Mouse (Mus musculus): ENCODE results near the gene Mtfr2.
A peak's percentile ranks its signal among the peaks of the same experiment; 100 is the strongest.

Gene Mtfr2

DNA sequence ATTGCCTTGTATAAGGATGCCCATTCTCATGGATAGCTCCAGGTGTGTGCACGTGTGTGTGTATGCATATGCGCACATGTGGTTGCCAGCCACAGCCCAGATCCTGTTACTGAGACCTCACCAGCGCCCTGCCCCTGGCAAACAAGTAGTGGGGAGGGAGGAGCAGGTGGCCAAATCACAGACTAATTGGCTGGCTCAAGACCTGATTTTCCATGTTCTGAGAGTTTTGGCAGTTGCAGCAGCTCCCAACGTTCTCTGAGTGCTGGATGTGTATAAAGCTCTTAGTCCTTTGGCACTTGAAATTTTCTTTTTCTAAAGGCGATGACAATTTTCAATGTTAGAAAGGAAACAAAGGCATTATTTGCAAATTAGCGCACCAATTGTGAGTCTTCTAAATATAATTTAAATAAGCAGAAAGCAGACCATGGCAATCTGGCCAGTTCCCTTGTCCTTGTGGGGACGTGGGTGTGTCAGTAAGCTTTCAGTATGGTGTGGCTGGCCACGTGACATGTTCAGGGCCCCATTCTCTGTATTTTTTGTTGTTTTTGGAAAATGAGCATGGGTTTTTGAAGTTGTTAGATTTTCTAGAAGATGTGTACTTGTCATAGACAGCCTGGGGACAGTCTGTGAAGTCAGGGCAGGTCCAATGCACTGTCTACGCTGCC lies 31.6 kb downstream of the Mtfr2 start:
- no peak for DNase-seq (ENCODE audit: extremely low read depth, low read depth)

DNA sequence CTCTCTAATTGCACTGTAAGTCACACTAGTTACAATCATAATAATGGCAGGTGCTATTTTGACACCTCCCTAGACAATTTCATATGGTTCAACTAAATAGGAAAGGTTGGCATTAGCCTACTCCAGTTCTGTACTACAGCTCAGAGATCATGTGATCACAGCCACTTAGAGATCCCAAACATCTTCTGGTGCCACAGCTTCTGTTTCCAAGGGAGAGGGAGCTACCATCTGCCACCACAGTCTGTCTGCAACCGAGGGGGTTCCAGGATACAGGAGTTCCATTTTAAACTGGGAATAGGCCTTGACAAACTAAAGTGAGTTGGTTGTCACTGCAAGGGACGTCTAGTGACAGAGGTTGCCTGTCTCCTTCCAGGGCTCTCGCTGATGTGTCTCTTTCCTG lies 33.2 kb downstream of the Mtfr2 start:
- no peak for DNase-seq (ENCODE audit: extremely low read depth, low read depth)

DNA sequence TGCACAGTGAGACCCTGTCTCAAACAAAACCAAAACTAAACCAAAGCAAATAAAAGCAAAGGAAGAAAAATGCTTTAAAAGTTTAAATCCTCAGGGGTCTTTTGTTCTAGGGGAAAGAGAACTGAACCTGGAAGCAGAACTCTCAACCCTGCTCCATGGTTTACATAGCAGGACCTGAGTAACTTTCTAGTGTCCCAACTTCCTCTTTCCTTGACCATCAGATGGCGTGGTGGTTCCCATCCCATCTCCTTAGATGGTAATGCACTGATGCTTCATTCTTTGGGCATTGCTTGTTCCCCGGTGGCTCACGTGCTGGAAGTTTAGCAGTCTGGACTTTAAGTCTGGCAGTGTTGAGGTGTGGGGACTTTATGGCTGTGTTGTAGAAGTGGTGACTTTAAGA lies 33.8 kb downstream of the Mtfr2 start:
- no peak for DNase-seq (ENCODE audit: extremely low read depth, low read depth)

DNA sequence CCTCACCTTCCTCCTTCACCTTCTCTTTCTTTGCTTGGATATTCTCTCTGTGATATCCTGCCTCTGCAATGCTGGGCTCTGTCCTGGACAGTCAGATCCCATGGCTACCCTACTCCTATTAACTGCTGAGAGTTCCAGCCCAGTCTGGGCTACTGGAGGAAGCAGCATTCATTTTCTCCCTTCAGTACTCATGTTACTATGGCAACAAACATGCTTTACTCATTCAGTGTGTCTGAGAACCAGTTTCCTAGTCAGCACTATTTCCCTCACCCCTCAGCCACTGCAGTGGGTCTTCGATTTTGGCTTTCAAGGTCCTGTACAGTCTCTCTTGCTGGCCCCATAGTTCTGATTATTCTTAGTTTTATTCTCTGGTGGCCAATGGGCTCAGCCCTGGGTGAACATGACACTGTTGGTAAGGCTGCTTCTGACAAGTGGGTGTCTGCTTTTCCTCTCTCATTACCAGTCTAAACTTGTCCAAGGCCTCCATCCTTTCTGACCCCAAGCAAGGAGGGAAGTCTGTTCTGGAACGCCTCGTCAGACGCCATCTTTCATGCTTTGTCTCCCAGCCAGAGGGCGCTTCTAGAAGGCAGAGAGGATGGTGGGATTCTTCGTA lies 35.3 kb downstream of the Mtfr2 start:
- no peak for DNase-seq (ENCODE audit: extremely low read depth, low read depth)

DNA sequence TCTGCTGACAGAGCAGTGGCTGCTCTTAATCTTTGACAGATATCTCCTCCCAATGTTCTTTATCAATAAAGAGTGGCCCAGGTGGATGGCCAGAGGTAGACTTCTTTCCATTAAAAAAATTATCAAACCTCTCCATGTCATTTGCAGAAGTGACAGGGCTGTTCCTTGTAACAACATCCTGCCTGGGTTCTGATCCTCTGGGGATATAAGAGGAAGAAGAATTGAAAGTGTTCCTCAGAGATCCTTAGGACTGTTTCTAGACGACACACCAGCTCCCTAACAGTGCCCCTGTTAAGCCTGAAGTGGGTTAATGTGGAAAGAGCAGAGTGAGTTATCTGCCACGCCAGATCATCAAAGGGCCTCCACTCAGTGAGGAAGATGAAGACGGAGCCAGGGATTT lies 43.0 kb downstream of the Mtfr2 start:
- no peak for DNase-seq (ENCODE audit: extremely low read depth, low read depth)

DNA sequence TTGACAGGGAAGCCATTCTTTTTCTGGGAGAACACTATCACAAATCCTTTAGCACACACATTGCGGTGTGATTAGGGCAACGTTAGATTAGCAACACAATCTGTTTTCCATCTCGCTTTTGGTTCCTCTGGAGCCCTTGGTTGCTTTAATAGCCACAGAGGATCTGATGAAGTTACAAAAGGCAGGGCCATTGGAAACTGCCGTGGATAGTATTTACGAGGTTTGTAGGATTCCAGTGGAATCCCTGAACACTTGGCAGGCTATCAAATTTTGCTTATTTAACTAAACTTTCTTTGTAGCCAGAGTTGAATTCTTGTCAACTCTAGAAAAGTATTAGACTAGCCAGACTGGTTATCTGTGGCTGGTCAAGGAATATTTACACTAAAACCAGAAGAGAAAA lies 47.2 kb downstream of the Mtfr2 start:
- DNase-seq (ENCODE audit: extremely low read depth, low read depth), result no peak

DNA sequence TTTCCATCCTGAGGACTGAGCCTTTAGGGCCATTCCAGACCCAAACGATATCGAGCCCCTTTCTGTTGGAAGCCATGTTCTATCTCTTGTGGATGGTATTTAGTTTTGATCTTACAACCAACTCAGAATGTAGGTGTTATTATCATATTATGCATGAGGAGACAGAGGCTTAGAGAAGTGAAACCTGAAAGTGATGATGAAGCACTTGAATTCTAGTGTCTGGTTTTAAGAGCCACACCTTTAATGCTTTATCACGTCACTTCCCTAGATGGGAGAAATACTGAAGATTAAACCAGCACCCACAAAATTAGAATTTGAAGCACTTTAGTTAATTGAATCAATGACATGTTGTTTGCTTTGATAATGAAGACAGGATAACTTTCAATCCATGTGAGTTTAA lies 48.2 kb downstream of the Mtfr2 start:
- no peak for DNase-seq (ENCODE audit: extremely low read depth, low read depth)

DNA sequence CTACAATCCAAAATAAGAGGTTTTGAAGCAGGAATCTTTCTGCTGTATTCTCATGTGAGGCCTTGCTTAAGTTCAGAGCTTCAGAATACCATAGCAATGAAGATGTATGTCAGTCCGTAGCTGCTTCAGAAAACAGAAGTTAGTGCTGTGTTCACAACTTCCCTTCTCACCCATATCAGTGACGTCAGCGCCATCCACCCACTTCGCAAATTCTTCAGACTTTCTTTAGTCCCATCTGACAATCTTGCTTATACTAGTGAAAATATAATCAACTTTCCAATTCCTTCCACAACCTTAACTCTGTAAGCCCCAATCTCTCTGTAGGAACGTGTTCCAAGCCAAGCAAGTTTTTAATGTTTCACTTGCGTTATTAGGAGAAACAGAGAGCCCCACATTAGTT lies 50.7 kb downstream of the Mtfr2 start:
- peak; percentile 53 for DNase-seq (ENCODE audit: extremely low read depth, low read depth)

DNA sequence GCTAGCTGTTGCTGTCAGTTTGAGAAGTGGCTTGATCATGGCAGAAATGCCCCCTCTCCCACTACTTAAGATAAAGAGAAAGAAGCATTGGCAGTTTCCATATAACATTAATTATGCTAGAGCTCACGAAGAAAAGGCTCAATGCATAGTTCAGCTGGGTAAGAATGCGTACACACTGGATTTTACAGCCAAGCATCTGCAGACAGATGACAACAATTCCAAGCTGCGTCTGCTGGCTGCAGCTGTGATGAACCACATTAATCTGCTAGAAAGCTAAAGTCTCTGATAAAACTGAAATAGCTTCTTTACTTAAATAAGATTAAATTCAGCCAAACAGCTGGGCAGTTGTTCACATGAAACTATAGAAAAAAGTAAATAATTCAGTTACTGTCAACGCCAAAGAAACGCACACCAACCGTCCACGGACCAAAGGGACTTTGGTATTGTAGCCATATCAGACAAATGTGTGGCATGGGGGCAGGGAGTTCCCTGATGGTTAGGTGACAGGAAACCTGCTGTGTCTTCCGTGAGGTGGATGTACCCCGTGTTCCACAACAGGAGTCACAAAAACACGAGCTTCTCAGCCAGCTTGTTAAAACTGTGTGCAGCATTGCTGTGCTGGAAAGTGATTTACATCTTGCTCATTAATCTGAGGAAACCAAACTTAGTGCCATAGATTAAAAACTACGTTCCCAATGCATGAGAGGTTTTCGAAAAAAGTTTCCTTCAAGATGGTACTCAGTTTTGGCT lies 51.2 kb downstream of the Mtfr2 start:
- DNase-seq (ENCODE audit: extremely low read depth, low read depth), result no peak

DNA sequence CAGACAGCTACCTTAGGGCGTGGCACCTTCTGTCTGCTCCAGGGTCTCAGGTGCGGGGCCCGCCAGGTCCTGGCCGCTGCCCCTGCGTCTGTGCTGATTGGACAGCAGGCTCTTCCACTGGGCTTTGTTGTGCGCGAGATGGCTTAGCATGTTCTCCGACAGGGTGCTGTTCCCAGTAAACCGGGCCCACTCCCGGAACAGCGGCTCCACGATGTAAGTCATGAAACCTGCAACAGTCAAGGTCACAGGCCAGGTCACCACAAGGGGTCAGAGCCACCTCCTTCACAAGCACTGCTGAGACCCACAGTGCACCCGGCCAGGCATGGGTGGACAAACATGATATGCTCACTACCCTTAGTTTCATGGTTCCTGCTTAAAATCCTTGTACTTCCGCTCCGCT lies 52.8 kb downstream of the Mtfr2 start:
- no peak for DNase-seq (ENCODE audit: extremely low read depth, low read depth)

DNA sequence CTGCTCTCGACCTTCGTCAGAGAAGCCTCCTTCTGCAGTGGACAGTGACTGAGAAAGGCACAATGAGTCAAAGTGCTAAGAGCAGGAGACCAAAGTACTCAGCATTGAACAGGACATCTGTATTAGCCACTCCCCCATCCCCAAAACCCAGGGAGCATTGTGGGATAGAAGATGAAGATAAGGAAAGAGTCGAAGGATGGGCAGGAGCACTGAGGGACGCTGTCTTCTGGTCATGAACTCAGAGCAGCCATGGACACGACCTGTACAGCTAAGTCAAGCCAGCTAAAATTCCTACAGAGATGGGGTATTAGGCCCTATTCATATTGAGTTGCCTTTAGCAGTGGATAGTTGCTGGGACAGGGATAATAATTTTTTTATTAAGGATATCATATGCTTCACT lies 55.4 kb downstream of the Mtfr2 start:
- no peak for DNase-seq (ENCODE audit: extremely low read depth, low read depth)

DNA sequence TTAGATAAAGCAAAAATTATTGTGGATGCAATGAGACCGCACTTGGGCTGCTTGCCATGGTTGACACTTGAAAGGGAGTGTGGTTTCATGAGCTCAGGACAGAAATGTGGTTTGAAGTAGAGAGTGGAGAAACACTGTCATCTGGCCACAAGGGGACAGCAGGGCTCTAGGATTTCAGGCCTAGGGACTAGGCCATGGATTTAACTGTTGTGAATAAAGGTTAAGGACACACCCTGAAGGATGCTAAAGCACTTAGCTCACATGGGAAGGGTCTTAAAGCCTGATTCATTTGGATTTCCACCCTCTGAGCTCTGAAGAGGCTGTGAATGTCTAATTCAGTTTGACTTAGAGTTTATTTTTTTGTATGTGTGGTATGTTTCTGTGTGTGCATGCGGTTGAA lies 57.9 kb downstream of the Mtfr2 start:
- DNase-seq (ENCODE audit: extremely low read depth, low read depth), result peak; percentile 7

DNA sequence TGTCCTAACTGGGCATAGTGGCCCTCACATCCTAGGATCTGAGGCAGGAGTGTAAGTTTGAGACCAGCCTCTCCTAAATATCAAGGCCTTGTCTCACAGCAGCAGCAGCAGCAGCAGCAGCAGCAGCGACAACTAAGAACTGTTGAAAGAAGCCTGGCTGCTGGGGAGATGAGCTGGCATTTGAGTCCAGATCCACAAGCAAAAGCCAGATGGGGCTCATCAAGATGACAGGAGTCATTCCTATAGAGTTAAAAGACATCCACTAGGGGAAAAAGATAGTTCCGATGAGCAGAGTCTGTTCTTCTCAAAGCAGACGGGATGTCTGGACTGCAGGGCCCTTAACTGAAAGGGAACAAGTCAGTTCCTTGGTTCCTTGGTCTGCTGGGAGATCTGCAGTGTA lies 60.8 kb downstream of the Mtfr2 start:
- no peak for DNase-seq (ENCODE audit: extremely low read depth, low read depth)

DNA sequence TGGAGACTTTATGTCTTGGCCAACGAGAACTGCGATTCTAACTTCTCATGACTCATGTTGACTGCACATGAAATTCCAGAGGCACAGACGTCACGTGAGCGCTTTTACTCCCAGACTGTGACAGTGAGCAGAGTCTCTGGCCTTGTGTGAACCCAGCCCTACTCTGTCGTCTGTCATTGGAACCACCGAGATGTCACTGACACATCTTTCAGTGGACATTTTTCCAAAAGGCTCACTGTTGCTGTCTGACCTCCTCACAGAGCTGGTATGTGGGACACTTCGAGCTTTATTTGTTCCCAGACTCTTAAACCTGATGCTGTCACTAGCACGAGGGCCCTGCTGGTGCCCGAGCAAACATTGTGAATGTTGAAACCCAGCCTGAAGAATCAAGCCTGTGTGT lies 61.6 kb downstream of the Mtfr2 start:
- DNase-seq (ENCODE audit: extremely low read depth, low read depth), result no peak

All from MEL-GATA-1-ER (cell line).